Mouse (Mus musculus) hindbrain, embryonic 10.5 days (tissue): ENCODE measurements around the gene Cilp2. TPM values are rescaled to one million over a fixed set of nuclear protein-coding genes. Genes with fewer than 3 reads are reported as not detected.

ENCODE experiments used
- DNase-seq: peaks from one replicate; pipeline ENCODE4 v3.0.0-alpha.2; 2017; ENCODE audit warnings: low spot score
- H3K27ac ChIP-seq: fragments of 300-500 bp; sonication (generic); 2 replicates; pipeline ENCODE4 v1.5.1; 2016; ENCODE audit warnings: mild to moderate bottlenecking, moderate library complexity
- H3K27me3 ChIP-seq: fragments of 300-500 bp; sonication (generic); 2 replicates; pipeline ENCODE4 v1.6.1; 2016; ENCODE audit warnings: mild to moderate bottlenecking; ENCODE audit not compliant: poor library complexity, insufficient read depth, severe bottlenecking
- H3K36me3 ChIP-seq: fragments of 300-500 bp; sonication (generic); 2 replicates; pipeline ENCODE4 v1.6.1; 2016; ENCODE audit warnings: mild to moderate bottlenecking, moderate library complexity
- H3K4me1 ChIP-seq: fragments of 300-500 bp; sonication (generic); replicated peaks from 2 replicates; pipeline ENCODE4 v1.6.1; 2016; ENCODE audit warnings: mild to moderate bottlenecking
- H3K4me3 ChIP-seq: fragments of 300-500 bp; sonication (generic); 2 replicates; pipeline ENCODE4 v1.5.1; 2016; ENCODE audit warnings: mild to moderate bottlenecking, moderate library complexity
- H3K9me3 ChIP-seq: fragments of 300-500 bp; sonication (generic); 2 replicates; pipeline ENCODE4 v1.6.1; 2016; ENCODE audit warnings: mild to moderate bottlenecking, moderate library complexity
- WGBS: fragments of 180-500 bp; shearing (Covaris S2); methylation state at CpG from one replicate; pipeline ENCODE4 v1.1.7; 2016; 5-methylcytosine and 5-hydroxymethylcytosine counted together
- polyA plus RNA-seq: library from polyadenylated mRNA; unstranded; fragments of >200 nt; fragmentation: Nextera tagmentation; extraction: Ambion mirVana; gene quantifications from 2 replicates; pipeline ENCODE4 v1.2.1, GENCODE M21; 2016

Gene Cilp2
- 0.44 and 0.47 TPM in 2 replicates for polyA plus RNA-seq

DNA sequence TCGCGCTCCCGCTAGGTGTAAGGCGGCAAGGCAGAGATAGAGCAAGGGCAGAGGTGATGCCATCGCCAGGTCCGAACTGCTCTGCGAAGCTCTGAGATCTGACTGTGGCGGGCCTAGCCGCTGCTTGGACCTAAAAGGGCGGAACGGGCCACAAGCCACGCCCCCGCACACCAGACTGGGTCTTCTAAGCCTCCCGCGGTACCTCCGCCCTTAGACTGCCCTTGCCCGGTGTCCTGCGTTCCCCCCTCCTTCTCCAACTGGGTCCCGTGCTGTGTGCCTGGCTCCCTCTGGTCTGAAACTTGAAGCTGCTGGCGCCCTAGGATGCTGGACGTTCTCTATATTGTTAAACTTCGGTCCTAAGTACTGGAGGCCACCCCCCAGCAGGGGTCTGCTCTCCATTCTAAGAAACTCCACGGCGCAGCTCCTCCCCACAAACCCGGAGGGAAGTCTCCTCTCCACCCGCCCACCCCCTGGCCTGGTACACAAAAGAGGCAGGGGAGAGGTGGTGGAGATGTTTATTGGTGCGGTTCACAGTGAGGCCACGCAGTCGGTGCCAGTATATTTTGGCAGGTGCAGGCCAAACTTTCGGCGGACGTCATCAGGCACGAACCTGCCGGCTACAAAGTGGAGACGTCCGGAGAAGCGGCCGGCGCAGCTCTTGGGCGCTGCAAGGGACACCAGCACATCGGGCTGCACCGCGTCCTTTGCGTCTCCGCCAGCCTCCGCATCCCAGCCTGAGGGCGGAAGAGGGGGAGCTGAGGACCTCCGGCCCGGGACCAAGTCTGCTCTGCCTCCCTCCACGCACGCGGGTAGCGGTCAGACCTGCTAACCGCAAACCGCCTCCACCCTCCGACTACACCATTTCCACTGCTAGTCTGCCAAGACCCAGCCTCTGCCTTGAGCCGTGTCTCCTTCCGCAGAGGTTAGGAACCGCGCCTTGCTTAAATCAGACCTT is at the start of gene Cilp2:
Gene Cilp2 (minus strand): TSS at position 399 of the 955 bp plus-strand sequence.
- peaks cover 62% of the 10 kb centered on the region for H3K4me1 ChIP-seq
- peak within 1 kb of the TSS; percentile 41 for H3K4me3 ChIP-seq
- DNase-seq: peak; percentile 56
- H3K9me3 ChIP-seq: no peaks in the 10 kb centered on the region
- H3K36me3 ChIP-seq: peaks cover 7% of the 10 kb centered on the region; the same call in 1 of the 2 replicates
- no peak within 1 kb of the TSS for H3K27ac ChIP-seq
- H3K27me3 ChIP-seq: peaks cover 99% of the 10 kb centered on the region
- under 1% methylated on average over 60 of the region's 60 CpGs for WGBS

DNA sequence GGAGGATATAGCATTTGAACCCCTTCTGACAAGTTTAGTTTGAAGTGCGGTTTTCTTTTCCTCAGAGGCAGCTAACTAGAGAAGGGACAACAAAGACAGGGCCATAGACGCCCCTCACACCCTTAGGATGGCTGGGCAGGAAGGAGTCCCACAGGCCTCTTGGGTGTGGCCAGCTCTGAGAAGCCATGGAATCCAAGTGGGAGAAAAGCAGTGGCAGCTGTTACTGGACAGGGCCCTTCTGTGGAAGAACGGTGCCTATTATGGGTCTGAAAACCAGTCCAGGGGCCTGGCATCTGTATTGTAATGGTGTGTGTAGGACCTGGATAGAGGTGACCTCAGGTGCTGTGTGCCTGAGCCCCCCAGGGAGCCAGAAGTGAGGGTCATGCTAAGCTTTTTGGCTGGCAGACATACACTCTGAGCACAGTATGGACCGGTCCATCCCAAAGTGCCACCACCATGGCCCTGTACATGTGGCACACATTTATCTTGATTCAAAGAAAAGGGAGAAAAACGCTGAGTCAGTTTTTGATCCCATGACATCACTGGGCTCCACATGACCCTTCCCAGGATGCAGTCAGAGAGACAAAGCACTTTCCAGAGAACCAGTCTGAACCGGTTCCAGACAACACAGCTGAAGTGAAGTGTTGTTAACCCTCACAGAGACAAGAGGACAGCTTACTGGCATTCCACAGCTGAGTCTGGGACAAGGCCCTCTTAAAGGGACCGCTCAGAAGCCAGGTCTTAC is 48.7 kb upstream of the Cilp2 start:
- H3K4me3 ChIP-seq: no peak overlapping the region
- peaks cover 62% of the 10 kb centered on the region for H3K36me3 ChIP-seq
- H3K9me3 ChIP-seq: no peaks in the 10 kb centered on the region
- peak; percentile 39 for DNase-seq
- 73% methylated on average over 7 of the region's 7 CpGs for WGBS
- H3K27ac ChIP-seq: peak overlapping the region; percentile 65
- no peaks in the 10 kb centered on the region for H3K27me3 ChIP-seq
- peaks cover 37% of the 10 kb centered on the region for H3K4me1 ChIP-seq

DNA sequence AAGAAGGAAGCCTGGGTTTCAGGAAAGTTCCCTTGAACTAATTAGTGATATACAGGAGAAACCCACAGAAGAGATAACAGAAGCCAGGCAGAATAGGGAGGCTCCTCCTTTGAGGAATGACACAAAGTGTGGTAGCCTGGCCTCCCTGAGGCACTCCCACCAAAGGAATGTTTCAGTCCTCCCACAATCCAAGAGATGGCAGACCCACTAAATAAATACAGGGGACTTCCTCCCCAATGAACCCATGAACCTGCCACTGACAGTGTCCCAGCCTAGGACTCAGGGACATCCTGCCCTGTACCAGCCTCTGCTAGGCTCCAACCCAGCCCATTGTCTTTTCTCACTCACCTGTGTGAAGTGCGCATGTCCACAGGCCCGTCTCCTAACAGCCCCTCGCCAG is 47.9 kb upstream of the Cilp2 start:
- DNase-seq: no peak
- 92% methylated on average over 3 of the region's 3 CpGs for WGBS
- no peaks in the 10 kb centered on the region for H3K9me3 ChIP-seq
- no peaks in the 10 kb centered on the region for H3K27me3 ChIP-seq
- peaks cover 36% of the 10 kb centered on the region for H3K4me1 ChIP-seq
- no peak overlapping the region for H3K4me3 ChIP-seq
- H3K27ac ChIP-seq: peak overlapping the region; percentile 4; the same call in 1 of the 2 replicates
- H3K36me3 ChIP-seq: peaks cover 68% of the 10 kb centered on the region

DNA sequence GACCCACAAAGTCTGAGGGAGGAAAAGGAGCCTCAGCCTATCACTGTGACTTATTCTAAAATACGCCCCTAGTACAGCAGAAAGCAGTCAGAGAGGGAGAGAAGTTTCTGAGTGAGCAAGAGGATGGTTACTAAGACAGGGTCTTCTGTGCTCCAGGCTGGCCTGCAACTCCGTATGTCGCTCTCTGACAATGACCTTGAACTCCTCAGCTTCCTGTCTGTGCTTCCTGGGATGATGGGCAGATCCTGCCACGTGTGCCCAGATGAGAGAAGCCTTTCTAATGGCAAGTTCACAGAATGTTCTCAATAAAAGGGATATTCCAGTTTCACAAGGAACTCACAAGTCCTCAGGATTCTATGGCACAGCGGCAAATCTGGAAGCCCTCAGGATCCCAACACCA is 47.1 kb upstream of the Cilp2 start:
- DNase-seq: no peak
- Histone ChIP-seq H3K4me3 (no peak overlapping the region), H3K27me3 (no peaks in the 10 kb centered on the region), H3K27ac (no peak overlapping the region), H3K36me3 (peaks cover 68% of the 10 kb centered on the region), H3K9me3 (no peaks in the 10 kb centered on the region), H3K4me1 (peaks cover 27% of the 10 kb centered on the region)
- WGBS: 92% methylated on average over 5 of the region's 5 CpGs

DNA sequence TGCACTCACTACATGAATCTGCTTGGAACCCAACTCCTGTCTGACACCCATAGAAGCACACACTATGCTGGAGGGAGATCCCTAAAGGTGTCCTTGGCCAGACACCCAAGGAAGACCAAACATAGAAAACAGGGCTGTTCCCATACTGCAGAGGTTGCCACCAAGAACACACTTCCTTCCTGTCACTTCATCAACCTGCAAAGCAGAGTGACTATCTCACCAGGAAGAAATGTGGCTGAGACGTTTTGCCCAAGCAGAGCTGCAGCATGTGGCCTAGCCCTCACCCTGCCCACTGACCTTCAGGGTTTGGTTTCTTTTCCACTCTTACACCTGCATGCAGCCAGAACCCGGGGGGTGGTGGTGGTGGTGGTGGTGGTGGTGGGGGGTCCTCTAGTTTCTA is 46.3 kb upstream of the Cilp2 start:
- H3K9me3 ChIP-seq: no peaks in the 10 kb centered on the region
- peaks cover 22% of the 10 kb centered on the region for H3K4me1 ChIP-seq
- H3K4me3 ChIP-seq: no peak overlapping the region
- H3K36me3 ChIP-seq: peaks cover 69% of the 10 kb centered on the region
- WGBS: 86% methylated on average over 2 of the region's 2 CpGs
- no peak for DNase-seq
- H3K27me3 ChIP-seq: no peaks in the 10 kb centered on the region
- H3K27ac ChIP-seq: no peak overlapping the region

DNA sequence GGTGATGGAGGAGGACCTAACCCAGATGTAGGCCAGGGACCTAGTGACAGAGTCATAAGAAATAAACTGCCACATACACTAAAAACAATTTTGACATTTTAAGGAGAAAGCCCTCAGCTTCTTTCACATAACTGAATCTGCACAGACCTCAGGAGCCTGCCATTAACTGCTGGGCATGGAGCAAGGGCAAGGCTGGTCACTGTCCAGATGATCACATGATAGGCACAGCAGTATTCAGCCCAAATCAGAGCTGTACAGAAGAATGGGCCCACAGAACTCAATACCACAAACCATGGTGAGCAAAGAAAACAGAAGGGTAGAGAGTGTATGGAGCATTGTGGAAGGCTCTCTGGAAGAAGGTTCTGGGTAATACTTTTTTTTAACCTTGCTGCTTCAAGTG is 39.4 kb upstream of the Cilp2 start:
- peaks cover 2% of the 10 kb centered on the region; the same call in 1 of the 2 replicates for H3K4me1 ChIP-seq
- peaks cover 62% of the 10 kb centered on the region for H3K36me3 ChIP-seq
- no peak overlapping the region for H3K4me3 ChIP-seq
- H3K27ac ChIP-seq: no peak overlapping the region
- no peak for DNase-seq
- no peaks in the 10 kb centered on the region for H3K27me3 ChIP-seq
- no peaks in the 10 kb centered on the region for H3K9me3 ChIP-seq

DNA sequence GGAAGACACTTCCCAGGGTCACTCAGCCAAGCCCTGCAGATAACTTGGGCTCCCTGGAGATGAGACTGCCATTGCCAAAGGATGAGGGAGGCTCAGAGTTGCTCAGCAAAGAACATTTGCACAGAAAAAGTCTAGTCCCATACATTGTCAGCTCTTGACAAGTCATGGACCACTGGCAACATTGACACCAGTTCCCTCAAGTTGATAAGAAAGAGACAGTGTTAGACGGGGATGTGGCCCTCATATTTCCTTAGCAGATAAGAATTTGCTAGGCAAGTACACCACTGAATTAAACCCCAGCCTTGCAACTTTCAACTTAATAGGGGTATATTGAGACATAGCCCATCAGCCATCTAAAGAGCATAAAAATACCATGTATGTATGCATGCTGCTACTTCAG is 36.5 kb upstream of the Cilp2 start:
- DNase-seq: no peak
- Histone ChIP-seq H3K4me3 (no peak overlapping the region), H3K36me3 (peaks cover 52% of the 10 kb centered on the region)

DNA sequence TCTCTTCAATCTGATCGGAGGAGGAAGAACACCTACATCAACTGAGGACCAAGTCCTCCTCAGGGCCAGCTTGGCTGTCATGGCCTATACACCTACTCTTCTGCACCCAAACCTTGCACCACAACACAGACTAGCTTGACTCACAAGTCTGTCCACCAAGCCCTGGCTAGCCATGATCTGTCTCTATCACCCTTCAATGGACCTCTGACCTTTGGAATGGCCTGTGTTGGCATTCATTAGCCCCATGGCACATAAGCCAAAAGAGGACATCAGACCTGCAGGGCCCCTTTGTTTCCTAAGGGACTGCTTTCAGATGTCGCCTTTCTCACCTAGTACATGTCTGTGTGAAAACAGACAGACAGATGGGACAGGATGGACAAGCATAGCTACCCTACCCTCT is 33.7 kb upstream of the Cilp2 start:
- no peak for DNase-seq
- 93% methylated on average over 2 of the region's 2 CpGs for WGBS

More for the DNA sequence above, 36.5 kb upstream of the Cilp2 start:
- no peak overlapping the region for H3K27ac ChIP-seq
- WGBS: 81% methylated on average over 1 of the region's 1 CpGs
- H3K27me3 ChIP-seq: no peaks in the 10 kb centered on the region
- peaks cover 23% of the 10 kb centered on the region for H3K4me1 ChIP-seq
- H3K9me3 ChIP-seq: no peaks in the 10 kb centered on the region

DNA sequence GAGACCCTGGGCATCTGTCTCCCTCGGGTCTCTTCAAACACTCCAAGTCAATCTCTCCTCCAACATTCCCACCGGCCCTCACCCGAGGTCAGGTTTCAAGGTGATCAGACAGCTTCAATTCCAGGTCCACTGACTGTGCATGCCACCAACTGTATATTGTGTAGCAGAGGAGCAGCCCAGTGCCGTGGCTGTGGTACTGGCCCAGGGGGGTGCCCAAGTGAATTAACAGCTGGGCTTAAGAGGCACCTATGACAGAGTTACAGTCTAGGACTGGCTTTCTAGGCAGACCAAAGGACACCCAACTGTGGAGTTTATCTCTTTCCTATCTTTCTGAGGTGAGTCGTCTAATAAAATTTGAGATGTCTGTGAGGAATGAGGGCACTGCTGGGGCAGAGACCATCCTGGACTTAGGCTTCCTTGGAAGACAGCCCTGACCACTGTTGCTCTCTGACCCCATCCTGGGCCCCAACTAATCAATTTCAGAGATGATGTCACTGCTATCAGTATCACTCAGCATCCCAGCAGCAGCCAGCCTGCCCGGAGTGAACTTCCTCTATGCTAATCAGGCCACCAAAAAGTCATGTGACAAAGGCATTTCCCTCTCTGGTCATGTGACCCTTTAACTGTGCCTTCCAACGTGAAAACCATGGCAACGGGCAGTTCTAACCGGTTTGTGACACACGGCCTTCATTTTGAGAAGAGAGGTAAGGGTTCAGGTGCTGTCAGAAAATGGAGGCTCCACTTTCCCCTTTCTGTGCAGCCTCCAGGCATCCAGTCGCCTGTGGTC is 32.6 kb upstream of the Cilp2 start:
- no peak overlapping the region for H3K4me3 ChIP-seq

More for the DNA sequence above, 33.7 kb upstream of the Cilp2 start:
- Histone ChIP-seq H3K4me3 (no peak overlapping the region), H3K9me3 (no peaks in the 10 kb centered on the region), H3K27ac (peak overlapping the region; percentile 84), H3K4me1 (peaks cover 26% of the 10 kb centered on the region), H3K27me3 (no peaks in the 10 kb centered on the region), H3K36me3 (peaks cover 49% of the 10 kb centered on the region)

DNA sequence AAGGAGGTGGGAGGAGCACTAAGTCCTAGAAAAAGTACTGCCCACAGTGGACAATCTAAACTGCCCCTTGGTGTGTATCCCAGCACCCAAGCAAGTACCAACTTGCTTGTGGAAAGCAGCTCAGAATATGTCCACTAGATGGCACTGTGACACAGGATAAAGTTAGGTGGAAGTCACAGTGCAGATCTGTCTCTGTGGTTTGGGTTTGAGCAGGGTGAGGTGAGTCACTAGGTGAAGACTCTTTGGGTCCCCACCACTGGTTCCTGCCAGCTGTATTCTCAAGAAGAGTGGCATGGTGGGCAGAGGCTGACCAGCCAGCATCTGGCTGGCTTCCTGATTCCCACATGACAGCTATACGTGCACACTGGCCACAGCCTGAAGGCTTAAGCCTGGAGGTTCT is 31.5 kb upstream of the Cilp2 start:
- H3K4me3 ChIP-seq: no peak overlapping the region
- H3K27ac ChIP-seq: no peak overlapping the region
- WGBS: 77% methylated on average over 1 of the region's 1 CpGs
- H3K4me1 ChIP-seq: peaks cover 32% of the 10 kb centered on the region
- no peaks in the 10 kb centered on the region for H3K27me3 ChIP-seq
- H3K9me3 ChIP-seq: no peaks in the 10 kb centered on the region
- peaks cover 62% of the 10 kb centered on the region for H3K36me3 ChIP-seq
- peak; percentile 69 for DNase-seq

More for the DNA sequence above, 32.6 kb upstream of the Cilp2 start:
- Histone ChIP-seq H3K9me3 (no peaks in the 10 kb centered on the region), H3K36me3 (peaks cover 55% of the 10 kb centered on the region), H3K27ac (peak overlapping the region; percentile 84), H3K4me1 (peaks cover 32% of the 10 kb centered on the region), H3K27me3 (no peaks in the 10 kb centered on the region)
- WGBS: 57% methylated on average over 11 of the region's 11 CpGs
- peak; percentile 78 for DNase-seq

DNA sequence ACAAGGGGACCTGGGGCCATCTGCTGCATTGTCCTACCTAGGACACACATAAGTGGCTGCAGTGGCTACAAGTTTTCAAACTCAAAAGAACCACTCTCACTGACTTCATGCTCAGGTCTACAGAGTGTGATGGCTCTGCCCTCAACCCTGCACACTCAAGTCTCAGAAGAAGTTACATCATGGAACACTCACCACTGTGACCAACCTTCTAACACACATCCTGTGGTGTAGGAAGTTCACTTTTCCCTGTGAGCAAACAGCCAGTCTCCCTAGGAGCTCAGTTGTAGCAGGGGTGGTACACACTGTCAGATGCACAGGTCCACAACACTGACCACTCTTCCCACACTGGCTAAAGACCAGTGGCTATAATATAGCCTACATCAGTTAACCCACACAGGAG is 31.0 kb upstream of the Cilp2 start:
- no peak overlapping the region for H3K4me3 ChIP-seq
- H3K4me1 ChIP-seq: peaks cover 32% of the 10 kb centered on the region
- H3K27me3 ChIP-seq: no peaks in the 10 kb centered on the region
- H3K9me3 ChIP-seq: no peaks in the 10 kb centered on the region
- DNase-seq: no peak
- no peak overlapping the region for H3K27ac ChIP-seq
- peaks cover 62% of the 10 kb centered on the region for H3K36me3 ChIP-seq

DNA sequence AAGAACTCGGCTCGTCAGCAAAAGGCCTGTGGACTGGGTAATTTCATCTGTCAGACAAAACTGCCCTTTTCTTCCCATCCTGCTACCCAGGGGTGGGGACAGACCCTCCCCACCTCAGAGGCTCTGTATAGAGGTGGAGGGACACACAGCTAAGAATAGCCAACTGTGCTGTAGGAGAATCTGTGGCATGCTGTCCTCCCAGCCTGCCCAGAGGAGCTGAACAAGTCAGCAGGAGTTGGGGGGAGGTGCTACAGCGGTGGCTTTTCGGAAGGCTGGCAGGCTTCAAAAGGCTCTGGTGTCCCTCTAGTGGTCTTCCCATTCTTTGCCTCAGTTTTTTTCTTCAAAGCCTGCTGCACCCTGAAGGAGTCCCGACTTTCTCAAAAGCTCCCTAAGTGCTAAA is 28.3 kb upstream of the Cilp2 start:
- H3K36me3 ChIP-seq: peaks cover 78% of the 10 kb centered on the region
- DNase-seq: no peak

More for the DNA sequence above, 28.3 kb upstream of the Cilp2 start:
- Histone ChIP-seq H3K4me1 (peaks cover 19% of the 10 kb centered on the region), H3K27ac (no peak overlapping the region), H3K4me3 (no peak overlapping the region), H3K9me3 (no peaks in the 10 kb centered on the region), H3K27me3 (no peaks in the 10 kb centered on the region)
- 35% methylated on average over 5 of the region's 5 CpGs for WGBS
